Mouse (Mus musculus): ENCODE data around the gene Abca13. TPM values are rescaled to one million over a fixed set of nuclear protein-coding genes. Genes with fewer than 3 reads are reported as not detected.

Abca13 gene
- polyA plus RNA-seq, 2 experiments: 0.10 to 0.11 TPM

DNA sequence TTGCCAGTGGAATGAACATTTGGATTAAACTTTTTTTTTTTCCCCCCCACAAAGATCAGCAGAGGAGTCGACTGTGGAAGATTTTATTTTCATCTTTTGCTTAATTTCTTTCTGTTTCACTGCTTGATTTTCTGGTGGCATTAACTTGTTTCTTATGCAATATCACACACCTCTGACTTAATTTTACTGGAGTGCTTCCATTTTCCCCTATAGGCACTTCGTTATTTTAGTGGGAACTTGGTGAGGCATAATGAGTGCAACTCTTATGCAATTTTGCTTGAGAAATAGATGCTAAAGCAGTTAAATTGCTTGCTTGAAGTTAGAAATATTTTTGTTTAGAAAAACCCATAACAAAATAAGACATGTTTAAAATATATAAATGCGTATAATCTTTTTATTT is 94.0 kb downstream of the Abca13 start:
- Histone ChIP-seq H3K9ac (replicated peaks) (no peak overlapping the region), H3K4me2 (ENCODE audit: low read depth) (no peak overlapping the region), H3K36me3 (replicated peaks; ENCODE audit: control insufficient read depth, insufficient read depth, low read depth) (no peaks in the 10 kb centered on the region), H3K4me3 (ENCODE audit: insufficient read depth in 1 of 2, low read depth in 2 of 2, low read length in 2 of 2) (no peak overlapping the region), H3K4me1 (replicated peaks; ENCODE audit: control insufficient read depth in 2 of 2, insufficient read depth in 2 of 2, low read length in 1 of 2) (no peaks in the 10 kb centered on the region), H3K27me3 (ENCODE audit: control insufficient read depth, insufficient read depth, low read length) (no peaks in the 10 kb centered on the region), H3K9me3 (ENCODE audit: control insufficient read depth, low read length) (no peaks in the 10 kb centered on the region), H3K27ac (no peak overlapping the region)
- no peak for DNase-seq (ENCODE audit: low read depth in 3 of 3, low spot score in 3 of 3)
- ATAC-seq (ENCODE audit: insufficient read depth): no peak
- 61% methylated on average over 3 of the region's 3 CpGs for WGBS (ENCODE audit: insufficient replicate concordance)
- TF ChIP-seq EP300 (IDR thresholded peaks at IDR 0.05; ENCODE audit: low read depth) (no peak), CTCF (IDR thresholded peaks at IDR 0.05; ENCODE audit: low read depth) (no peak)

DNA sequence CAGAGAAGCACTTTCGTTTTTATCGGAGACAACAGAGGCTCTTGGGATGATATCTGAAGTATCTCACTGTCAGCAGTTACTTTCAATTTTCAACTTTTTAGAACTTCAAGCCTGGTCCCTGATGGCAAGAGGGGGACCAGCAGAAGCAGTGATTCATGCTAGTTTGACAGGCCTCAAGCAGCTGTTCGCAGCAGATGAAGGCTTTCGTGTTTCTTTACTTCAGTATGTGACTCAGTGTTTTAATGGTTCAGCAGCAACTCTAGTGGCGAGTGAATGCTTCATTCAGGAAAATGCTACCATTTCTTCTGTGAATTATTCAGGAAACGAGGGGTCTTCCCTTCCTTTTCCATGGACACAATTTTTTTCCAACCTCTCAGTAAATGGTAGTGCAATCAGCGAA is 99.4 kb downstream of the Abca13 start:
- no peaks in the 10 kb centered on the region for H3K36me3 ChIP-seq (replicated peaks; ENCODE audit: control insufficient read depth, insufficient read depth, low read depth)
- H3K27me3 ChIP-seq (ENCODE audit: control insufficient read depth, insufficient read depth, low read length): no peaks in the 10 kb centered on the region
- WGBS (ENCODE audit: insufficient replicate concordance): 51% methylated on average over 7 of the region's 7 CpGs
- no peaks in the 10 kb centered on the region for H3K4me1 ChIP-seq (replicated peaks; ENCODE audit: control insufficient read depth in 2 of 2, insufficient read depth in 2 of 2, low read length in 1 of 2)
- H3K4me3 ChIP-seq (ENCODE audit: insufficient read depth in 1 of 2, low read depth in 2 of 2, low read length in 2 of 2): no peak overlapping the region
- H3K4me2 ChIP-seq (ENCODE audit: low read depth): no peak overlapping the region
- ATAC-seq (ENCODE audit: insufficient read depth) (no peak), DNase-seq (ENCODE audit: low read depth in 3 of 3, low spot score in 3 of 3) (no peak)
- no peak overlapping the region for H3K9ac ChIP-seq (replicated peaks)
- no peak overlapping the region for H3K27ac ChIP-seq
- TF ChIP-seq CTCF (IDR thresholded peaks at IDR 0.05; ENCODE audit: low read depth) (no peak), EP300 (IDR thresholded peaks at IDR 0.05; ENCODE audit: low read depth) (no peak)
- H3K9me3 ChIP-seq (ENCODE audit: control insufficient read depth, low read length): no peaks in the 10 kb centered on the region

DNA sequence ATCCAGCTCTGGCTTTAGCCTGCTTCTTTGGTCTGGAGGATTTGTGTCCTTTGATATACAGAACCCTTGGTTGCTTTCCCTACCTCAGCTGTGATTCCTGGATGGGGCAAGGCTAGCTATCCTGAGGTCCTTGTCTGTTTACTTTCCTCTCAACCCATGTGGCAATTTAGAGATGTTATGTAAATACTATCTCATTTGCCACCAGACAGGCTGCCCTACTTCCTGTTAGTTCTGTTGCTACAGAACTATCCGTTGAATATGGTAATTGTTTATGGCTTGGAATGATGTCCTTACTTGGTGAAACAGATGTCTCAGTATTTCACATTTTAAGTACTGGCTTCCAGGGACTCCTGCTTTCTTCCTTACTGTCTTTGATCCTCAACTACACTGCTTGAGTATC is 107.9 kb downstream of the Abca13 start:
- H3K27me3 ChIP-seq (ENCODE audit: control insufficient read depth, insufficient read depth, low read length): no peaks in the 10 kb centered on the region
- no peaks in the 10 kb centered on the region for H3K4me1 ChIP-seq (replicated peaks; ENCODE audit: control insufficient read depth in 2 of 2, insufficient read depth in 2 of 2, low read length in 1 of 2)
- no peaks in the 10 kb centered on the region for H3K36me3 ChIP-seq (replicated peaks; ENCODE audit: control insufficient read depth, insufficient read depth, low read depth)
- no peak for DNase-seq (ENCODE audit: low read depth in 3 of 3, low spot score in 3 of 3)
- no peak for TF ChIP-seq CTCF (IDR thresholded peaks at IDR 0.05; ENCODE audit: low read depth)
- TF ChIP-seq EP300 (IDR thresholded peaks at IDR 0.05; ENCODE audit: low read depth): no peak
- no peak overlapping the region for H3K4me3 ChIP-seq (ENCODE audit: insufficient read depth in 1 of 2, low read depth in 2 of 2, low read length in 2 of 2)
- H3K4me2 ChIP-seq (ENCODE audit: low read depth): no peak overlapping the region
- H3K9ac ChIP-seq (replicated peaks): no peak overlapping the region
- no peak overlapping the region for H3K27ac ChIP-seq
- no peaks in the 10 kb centered on the region for H3K9me3 ChIP-seq (ENCODE audit: control insufficient read depth, low read length)
- no peak for ATAC-seq (ENCODE audit: insufficient read depth)
- 17% methylated on average over 1 of the region's 1 CpGs for whole genome bisulfite sequencing (ENCODE audit: insufficient replicate concordance)

DNA sequence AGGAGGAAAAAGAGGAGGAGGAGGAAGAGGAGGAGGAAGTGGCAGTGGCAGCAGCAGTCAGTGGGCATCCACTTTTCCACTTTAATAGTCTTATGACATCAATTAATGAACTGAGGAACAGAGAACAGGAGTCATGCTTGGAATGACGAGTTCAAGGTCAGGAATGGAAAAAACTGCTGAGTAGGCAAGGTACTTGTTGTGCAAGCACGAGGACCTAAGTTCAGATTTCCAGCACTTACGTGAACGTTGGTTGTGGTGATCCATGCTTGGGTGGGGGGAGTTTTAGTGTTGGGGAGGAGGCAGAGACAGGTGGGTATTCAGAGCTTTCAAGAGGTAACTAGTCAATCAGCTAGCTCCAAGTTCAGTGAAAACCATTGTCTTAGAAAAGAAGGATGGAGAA is 113.7 kb downstream of the Abca13 start:
- Histone ChIP-seq H3K4me2 (ENCODE audit: low read depth) (no peak overlapping the region), H3K9me3 (ENCODE audit: control insufficient read depth, low read length) (no peaks in the 10 kb centered on the region), H3K4me1 (replicated peaks; ENCODE audit: control insufficient read depth in 2 of 2, insufficient read depth in 2 of 2, low read length in 1 of 2) (no peaks in the 10 kb centered on the region), H3K27ac (no peak overlapping the region), H3K9ac (replicated peaks) (no peak overlapping the region), H3K27me3 (ENCODE audit: control insufficient read depth, insufficient read depth, low read length) (no peaks in the 10 kb centered on the region), H3K4me3 (ENCODE audit: insufficient read depth in 1 of 2, low read depth in 2 of 2, low read length in 2 of 2) (no peak overlapping the region), H3K36me3 (replicated peaks; ENCODE audit: control insufficient read depth, insufficient read depth, low read depth) (no peaks in the 10 kb centered on the region)
- 57% methylated on average over 4 of the region's 4 CpGs for WGBS (ENCODE audit: insufficient replicate concordance)
- DNase-seq (ENCODE audit: low read depth in 3 of 3, low spot score in 3 of 3) (no peak), ATAC-seq (ENCODE audit: insufficient read depth) (no peak)
- TF ChIP-seq CTCF (IDR thresholded peaks at IDR 0.05; ENCODE audit: low read depth) (no peak), EP300 (IDR thresholded peaks at IDR 0.05; ENCODE audit: low read depth) (no peak)

DNA sequence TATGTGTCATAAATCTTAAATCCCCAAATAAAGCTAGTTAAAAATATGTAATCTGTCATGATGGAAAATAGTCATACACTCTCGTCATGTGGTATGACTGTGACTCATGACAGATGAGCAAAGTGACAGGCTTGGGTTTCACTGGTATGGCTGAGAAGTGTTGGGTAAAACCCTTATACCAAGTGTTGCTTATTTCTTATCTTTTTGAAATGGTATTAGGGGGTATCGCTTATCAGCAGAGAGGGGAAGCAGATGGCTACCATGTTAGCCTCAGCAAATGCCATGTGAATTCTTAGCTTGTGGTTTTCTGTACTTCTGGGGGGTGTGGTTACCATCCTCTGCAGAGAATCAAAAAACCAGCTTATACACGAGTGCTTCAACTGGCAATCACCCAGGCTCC is 124.8 kb downstream of the Abca13 start:
- 10% methylated on average over 3 of the region's 3 CpGs for WGBS (ENCODE audit: insufficient replicate concordance)
- Histone ChIP-seq H3K4me2 (ENCODE audit: low read depth) (no peak overlapping the region), H3K36me3 (replicated peaks; ENCODE audit: control insufficient read depth, insufficient read depth, low read depth) (no peaks in the 10 kb centered on the region), H3K4me1 (replicated peaks; ENCODE audit: control insufficient read depth in 2 of 2, insufficient read depth in 2 of 2, low read length in 1 of 2) (no peaks in the 10 kb centered on the region), H3K27ac (no peak overlapping the region), H3K9me3 (ENCODE audit: control insufficient read depth, low read length) (no peaks in the 10 kb centered on the region), H3K4me3 (ENCODE audit: insufficient read depth in 1 of 2, low read depth in 2 of 2, low read length in 2 of 2) (no peak overlapping the region), H3K27me3 (ENCODE audit: control insufficient read depth, insufficient read depth, low read length) (no peaks in the 10 kb centered on the region), H3K9ac (replicated peaks) (no peak overlapping the region)
- DNase-seq (ENCODE audit: low read depth in 3 of 3, low spot score in 3 of 3) (no peak), ATAC-seq (ENCODE audit: insufficient read depth) (no peak)
- TF ChIP-seq EP300 (IDR thresholded peaks at IDR 0.05; ENCODE audit: low read depth) (no peak), CTCF (IDR thresholded peaks at IDR 0.05; ENCODE audit: low read depth) (no peak)

All from liver, embryonic 14.5 days (tissue).